Mouse (Mus musculus): ENCODE measurements around the gene Spata21.

Gene Spata21

DNA sequence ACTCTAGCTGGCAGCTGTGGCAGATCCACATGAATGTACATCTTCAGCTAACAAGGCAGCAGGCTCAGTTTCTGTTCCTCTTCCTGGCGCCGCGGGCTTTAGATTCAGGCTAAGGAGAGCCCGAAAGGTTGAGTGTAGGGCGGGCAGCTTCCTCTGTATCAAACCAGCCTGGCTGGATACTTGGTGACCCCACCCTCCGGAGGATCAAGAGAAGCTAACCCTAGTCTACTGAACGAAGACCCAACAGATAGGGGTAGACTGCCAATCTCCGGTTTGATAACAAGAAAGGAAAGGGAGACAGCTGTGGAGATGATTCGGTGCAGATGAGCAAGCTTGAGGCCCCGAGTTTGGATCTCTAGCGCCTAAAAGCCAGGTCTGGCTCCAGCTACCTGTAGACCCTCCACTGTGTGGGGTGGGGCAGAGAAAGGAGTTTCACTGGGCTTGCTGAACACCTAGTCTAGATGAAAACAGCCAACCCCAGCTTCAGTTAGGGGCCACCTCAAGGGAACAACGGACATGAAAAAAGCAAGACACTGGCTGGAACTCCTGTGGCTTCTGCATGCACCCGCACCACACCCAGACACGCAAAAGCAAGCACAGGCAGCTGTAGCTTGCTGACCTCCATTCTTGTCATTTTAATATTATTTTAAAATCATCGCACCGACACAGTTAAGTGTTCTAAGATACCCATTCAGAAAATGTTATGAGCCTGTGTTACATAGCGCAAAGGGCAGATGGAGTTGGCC is 11.2 kb upstream of the Spata21 start:
- no peak for DNase-seq (ENCODE audit: low spot score)

DNA sequence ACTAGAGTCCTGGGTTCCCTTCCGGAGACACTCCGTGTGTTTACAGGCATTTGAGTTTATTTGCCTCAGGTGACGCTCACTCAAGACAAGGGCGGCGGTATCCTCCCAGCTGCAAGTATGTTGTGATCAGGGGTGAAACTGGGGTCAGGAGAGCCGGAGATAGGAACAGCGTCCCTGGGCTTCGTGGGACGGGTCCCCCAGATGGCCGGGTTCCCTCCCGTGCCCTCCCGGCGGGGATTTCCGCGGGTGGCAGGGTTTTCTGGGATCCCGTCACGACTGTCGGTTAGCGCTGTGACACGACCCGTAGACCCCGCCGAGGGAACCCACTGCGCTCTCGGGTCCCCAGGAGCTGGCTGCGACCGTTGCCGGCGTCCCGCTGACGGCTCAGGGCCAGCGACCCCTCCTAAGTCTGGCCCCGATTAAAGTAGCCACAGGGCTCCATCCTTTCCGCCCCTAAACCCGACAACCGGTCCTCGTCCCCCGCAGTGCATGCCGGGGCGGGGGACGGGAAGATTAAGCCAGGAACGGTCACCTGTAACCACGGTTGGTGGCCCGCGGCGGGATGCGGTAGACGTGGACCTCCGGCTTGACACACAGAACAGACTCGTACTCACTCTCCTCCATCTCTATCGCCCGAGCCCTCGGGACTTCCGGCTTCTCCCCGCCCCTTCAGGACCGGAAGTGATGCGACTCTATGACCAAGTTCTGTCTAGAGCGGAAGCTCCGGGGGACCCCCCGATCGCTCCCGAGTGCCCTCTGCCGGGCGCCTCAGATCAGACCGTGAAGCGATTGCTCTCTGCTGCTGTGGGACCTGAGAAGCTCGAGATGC is 10.2 kb upstream of the Spata21 start, which contains the start of gene Necap2:
Gene Necap2, minus strand, starts transcription at position 677 of the 829 bp plus-strand sequence.
- DNase-seq (ENCODE audit: low spot score), result peak; percentile 92

DNA sequence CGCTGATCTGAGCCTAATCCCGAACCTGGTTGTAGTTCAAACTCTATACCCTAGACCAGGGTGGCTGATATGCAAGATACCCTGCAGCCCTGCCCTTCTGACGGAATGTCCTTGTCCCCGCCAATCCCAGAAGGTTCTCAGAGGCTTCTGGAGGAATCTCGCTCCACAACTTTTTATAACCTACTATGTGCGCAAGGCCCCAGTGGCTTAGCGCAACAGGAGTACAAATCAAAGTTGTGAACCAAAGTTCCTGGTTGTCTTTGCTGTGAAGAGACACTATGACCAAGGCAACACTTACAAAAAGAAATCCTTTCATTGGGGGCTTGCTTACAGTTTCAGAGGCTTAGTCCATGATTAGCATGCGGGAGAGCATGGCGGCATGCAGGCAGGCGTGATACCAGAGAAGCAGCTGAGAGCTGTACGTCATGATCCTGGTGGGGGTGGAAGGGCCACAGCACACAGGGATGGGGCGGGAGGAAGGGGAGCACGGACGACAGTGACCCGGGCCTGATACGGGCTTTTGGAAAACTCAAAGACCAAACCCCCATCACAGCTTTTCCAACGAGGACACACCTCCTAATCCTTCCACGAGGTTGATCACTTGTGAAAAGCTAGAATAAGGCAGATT is 9.5 kb upstream of the Spata21 start:
- no peak for DNase-seq (ENCODE audit: low spot score)

DNA sequence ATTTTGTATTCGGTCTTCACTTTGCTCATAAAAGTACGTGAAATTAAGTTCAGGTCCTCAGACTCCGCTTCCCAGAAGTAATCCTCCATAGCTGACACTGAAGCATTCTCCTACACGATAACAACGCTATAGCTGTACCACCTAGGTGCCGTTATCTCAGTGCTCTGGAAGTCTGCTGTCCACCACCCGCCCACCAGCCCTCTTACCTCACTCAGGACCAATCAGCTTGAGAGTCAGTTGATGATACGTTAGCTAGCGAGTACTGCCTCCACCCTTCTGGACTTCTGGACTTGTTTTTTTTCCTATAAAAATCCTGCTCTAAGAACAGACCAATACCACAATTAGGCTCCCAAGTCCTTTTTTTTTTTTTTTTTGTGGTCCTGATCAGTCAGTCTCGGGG is 1.3 kb upstream of the Spata21 start:
- DNase-seq (ENCODE audit: low spot score), result no peak

DNA sequence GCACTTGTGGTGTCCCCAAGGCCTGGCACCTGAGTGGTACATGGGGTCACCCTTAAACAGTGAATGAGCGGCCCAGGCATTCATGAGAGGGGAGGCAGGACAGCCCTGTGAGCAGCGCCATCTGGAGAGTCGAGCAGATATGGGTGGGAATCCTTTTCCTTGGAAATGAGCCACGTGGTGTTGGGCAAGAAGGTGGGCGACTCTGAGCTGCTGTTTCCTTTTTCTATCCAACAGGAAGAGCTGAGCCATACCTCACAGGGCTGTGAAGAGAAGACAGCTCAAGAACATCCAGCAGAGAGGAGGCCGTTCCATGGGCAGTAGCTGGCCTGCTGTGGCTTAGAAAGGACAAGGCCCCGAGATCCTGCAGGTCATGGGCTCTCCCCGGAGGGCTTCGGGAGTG is 581 bp downstream of the Spata21 start:
- DNase-seq (ENCODE audit: low spot score), result no peak

DNA sequence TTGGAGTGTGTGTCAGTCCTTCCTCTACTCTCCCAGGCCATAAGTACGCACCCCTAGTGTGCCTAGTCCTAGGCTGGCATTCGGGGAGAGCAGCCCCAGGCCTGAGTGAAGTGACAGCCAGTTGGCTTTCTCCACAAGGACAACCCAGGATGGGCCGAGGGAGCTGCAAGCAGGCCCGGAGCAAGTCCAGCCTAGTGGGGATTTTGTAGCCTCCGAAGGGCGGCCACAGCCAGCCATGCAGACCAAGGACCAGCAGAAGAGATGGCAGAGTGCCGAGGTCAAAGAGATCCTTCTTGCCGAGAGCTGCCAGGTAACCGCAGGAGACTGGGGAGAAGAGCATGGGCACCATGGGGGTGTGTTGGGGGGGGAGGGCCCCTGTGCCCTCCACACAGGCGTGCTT is 6.9 kb downstream of the Spata21 start:
- no peak for DNase-seq (ENCODE audit: low spot score)

DNA sequence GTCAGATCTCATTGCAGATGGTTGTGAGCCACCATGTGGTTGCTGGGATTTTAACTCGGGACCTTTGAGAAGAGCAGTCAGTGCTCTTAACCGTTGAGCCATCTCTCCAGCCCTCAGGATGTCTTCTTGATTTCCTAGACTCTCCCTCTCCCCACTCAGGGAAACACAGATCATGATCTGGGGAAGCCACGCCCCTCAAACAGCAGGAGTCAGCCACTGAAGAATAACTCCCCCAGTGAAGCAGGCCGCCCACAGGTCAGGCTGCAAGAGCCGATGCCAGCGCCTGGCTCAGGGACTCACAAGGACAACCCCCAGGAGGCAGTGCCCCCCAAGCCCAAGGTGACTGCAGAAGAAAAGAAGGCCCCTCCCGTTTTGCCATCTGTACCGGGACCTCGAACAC is 8.6 kb downstream of the Spata21 start:
- peak; percentile 29 for DNase-seq (ENCODE audit: low spot score)

DNA sequence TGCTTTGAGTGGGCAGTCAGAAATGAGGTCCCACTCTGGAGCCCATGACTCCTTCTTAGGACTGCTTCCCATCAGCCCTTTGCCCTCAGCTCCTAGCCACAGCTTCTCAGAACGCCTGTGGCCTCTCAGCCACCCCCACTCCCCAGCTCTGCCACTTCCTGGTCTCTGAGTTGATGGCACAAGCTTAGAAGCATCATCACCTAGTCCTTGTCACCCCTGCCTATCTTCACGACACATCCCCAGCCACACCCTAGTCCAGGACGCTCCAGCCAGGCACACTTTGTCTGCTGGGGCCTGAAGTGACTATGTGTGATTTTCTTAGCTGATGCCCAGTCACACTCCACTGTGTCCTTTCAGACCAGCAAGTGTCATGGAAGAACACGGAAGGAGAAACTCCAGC is 10.8 kb downstream of the Spata21 start:
- no peak for DNase-seq (ENCODE audit: low spot score)

DNA sequence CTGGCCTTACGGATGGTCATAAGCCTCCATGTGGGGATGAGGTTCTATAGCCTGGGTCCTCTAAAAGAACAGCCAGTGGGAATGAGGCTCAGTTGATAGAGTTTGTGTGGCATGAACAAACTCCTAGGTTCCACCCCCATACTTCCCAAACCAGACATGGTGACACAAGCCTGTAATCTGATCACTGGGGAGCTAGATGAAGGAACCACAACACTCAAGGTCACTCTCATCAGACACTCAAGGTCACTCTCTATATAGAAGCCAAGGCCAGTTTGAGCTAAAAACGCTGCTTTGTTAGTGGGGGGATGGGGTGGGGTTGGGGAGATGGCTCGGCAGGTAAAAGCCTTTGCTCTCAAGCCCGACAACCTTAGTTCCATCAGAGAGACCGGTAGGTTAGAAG is 11.8 kb downstream of the Spata21 start:
- DNase-seq (ENCODE audit: low spot score), result no peak

DNA sequence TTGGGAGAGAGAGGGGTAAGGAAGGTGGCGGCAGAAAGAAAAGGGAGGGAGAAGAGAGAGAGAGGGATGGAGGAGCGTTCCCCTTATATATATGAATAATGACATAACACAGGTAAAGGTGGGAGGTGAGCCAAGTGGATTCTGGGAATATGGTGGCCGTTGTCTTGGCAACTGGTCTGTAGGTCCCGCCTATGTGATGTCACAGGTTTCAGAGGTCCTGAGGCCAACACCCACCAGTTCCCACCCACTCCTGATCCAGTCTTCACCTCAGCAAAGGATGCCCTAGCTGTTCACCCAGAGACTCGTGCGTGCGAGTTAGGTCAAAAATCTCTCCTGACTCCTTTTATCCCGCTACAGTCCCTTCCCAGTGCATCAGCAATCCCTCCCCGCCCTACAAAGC is 13.2 kb downstream of the Spata21 start:
- DNase-seq (ENCODE audit: low spot score), result no peak

DNA sequence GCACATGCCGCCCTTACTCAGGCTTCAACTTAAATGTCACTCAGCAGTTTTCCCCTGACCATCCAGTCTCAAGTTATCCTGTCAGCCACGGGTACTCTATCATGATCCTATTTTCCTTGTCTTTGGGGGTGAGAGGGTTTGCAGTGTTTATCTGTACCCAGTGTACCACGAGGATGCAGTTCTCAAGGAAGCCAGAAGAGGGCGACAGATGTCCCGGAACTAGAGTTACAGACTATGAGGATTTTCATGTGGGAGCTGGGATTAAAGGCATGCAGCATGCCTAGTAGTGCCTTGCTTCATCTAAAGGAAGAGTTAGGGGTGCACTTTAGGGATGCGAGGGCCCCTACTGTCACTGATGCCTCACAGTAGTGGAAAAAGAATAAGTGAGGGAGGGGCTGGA is 13.7 kb downstream of the Spata21 start:
- DNase-seq (ENCODE audit: low spot score), result no peak

DNA sequence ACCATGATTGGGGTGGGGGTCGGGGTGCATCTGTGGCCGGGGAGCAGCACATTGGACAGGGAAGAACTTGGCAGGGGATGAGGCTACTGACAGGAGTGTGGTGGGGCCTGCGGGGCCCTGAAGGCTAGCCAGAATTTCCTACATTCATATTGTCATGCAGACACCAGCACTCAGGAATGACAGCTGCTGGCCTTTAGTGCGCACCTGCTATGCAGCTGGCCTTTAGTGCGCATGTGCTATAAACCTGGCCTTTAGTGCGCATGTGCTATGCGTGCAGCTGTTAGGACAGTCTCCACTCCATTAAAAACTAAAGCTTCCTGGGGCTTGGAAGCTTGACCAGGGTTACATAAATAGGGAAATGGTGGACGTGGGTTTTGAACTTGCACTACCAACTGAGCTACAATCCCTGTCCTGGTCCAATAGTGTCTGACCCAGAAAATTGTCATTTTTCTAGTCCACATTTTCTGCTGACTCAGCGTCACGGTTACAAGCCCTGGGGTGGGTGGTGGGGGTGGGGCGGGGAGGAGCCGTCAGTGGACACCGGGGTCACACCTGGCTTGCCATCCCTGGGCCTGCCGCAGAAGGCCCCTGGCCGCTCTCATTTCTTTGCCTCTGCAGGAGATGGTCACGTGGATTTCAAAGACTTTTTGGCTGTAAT is 18.5 kb downstream of the Spata21 start:
- DNase-seq (ENCODE audit: low spot score), result no peak

DNA sequence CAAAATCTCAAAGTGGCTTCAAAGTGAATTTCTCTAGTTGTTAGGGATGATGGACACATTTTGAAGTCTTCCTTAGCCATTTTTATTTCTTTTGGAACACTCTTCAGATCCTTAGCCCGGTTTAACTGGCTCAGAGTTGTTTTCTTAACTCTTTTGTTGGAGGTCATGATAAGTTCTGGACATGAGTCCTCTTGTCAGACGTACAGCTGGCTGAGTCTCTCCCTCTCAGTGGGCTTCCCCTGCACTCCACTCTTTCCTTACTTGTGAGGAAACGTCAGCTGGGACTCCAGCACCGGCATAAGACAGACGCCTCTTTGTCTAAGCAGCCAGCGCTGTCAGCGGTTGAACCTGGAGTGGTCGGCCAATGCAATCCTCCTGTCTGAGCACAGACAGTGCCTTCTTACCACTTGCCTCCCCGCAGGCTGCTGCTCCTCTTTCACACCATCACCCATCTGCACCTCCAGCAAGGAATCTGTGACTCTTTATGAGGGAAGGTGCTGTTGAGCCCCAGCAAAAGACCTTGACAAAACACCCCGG is 20.1 kb downstream of the Spata21 start:
- no peak for DNase-seq (ENCODE audit: low spot score)

DNA sequence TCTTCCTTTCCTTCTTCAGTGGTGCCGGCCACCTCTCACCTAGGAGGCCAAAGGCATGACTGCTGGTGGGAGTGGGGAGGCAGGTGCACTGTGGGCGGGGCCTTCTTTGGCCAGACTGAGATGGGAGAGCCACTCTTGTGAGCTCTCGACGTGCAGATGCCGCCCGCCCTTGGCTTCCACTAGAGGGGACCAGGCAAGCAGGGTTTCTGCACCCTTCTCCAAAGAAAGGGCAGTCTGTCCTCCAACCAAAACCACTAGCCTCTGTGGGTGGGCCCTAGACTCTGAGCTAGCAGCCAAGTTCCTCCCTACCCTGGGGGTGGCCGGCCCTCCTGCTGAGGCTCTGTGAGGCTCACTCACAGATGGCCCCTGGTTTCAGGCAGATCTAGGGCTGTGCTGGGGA is 25.7 kb downstream of the Spata21 start:
- DNase-seq (ENCODE audit: low spot score), result peak; percentile 28

DNA sequence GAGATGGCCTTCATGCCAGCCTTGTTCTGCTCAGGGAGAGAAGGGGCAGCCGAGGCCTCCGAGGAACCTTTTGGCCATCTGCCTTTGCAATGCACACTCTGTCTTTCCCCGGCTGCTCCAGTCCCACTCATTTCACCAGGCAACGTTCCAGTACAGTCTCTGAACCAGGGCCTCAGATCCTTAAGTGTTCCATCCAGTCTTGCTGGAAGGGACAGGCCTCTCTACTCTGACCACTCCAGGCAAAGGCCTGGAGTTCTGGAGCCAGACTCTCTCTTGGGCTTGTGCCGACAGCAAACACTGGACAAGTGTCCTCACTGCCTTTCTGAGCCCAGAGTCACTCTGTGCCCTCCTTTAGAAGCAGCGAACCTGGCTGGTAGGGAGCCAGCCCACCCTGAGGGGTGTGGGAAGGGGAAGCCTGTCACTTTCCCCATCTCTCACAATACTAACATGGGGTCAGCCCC is 26.4 kb downstream of the Spata21 start:
- DNase-seq (ENCODE audit: low spot score), result peak; percentile 38

DNA sequence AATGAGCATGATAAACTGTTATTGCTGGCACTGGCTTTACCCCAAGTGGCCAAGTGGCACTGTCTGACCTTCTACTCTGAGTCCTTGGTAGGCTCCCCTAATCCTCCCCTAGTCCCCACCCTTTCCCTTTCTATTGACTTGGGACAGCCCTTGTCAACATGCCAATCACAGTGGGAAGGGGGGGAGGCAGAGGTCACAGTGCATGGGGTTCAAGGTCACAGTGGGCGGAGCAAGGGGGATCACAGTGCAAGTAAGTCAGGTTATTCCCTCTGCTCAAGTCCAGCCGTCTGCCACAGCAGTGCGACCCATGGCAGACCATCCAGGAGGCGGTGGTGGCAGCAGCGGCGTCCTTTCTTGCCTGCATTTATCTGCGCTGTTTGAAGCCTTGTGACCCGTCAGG is 27.3 kb downstream of the Spata21 start:
- no peak for DNase-seq (ENCODE audit: low spot score)

DNA sequence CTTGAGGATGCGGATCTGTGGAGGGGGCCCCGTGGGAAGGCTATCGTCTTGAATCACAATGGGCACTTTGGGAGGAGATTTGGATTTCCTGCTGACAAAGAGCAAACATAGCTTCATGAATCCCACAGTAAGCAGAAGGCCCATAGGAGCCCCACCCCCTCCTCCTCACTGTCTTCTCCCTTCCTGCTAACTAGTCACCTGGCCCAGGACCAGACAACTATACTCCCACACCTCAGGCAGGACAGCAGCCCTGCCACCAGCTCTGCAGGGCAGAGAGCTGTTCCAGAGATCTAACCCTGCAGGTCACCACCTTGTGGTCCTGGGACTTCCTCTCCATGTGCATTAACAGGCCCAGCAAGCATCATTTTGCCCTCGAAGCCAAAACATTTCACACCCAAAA is 30.6 kb downstream of the Spata21 start:
- DNase-seq (ENCODE audit: low spot score), result no peak

DNA sequence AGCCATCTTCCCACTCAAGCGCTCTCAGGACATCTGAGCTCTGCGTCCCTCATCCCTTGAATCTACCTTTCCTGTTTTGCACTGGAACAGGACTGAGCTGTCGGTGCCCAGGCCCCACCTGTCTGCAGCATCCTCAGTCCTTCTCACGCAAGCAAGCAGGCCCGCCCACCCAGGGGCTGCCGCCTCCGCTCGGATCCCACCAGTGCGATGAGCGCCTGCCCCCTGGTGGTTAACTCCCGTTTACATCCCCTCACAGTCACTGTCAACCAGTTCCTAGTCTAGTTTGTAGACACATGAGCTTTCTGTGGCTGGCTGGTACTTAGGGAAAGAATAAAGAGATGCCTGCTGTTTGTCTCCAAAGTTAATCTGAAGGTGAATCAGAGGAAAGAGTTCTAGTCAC is 32.6 kb downstream of the Spata21 start:
- DNase-seq (ENCODE audit: low spot score), result peak; percentile 59

DNA sequence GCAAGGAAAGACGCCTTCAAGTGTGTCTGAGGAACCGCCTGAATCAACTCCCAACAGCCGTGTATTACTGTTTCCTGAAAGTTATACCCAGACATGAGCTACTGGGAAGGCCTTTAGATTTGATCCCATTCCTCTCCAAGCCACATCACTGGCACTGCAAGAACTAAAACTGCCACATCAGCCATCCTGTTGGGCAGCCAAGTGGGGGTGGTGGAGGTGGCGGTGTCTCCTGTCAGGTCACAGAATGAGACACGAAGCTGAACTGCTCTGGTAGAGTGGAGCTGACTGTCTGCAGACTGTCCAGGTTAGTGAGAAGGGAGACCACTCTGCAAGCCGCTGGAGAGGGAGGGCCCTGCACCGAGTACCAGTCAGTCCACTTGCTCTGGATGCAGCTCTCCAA is 34.5 kb downstream of the Spata21 start:
- DNase-seq (ENCODE audit: low spot score), result no peak

DNA sequence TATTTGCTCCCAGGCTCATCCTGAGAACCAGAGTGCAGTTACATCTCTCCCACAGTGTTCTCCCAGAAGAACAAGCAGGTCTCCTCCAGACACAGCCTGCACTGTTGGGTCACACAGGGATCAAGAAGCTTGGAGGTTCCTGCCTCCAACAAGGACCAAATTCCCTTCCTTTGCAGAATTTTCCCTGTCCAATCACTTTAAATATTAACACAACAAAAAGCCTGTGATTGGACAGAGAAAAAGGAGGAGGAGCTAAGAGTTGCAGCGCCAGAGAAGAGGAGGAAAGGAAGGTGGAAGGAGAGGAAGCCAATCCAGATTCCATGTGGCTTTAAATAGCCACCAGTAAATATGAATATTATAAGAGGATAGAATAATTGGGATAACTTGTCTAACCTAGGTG is 34.9 kb downstream of the Spata21 start:
- no peak for DNase-seq (ENCODE audit: low spot score)

DNA sequence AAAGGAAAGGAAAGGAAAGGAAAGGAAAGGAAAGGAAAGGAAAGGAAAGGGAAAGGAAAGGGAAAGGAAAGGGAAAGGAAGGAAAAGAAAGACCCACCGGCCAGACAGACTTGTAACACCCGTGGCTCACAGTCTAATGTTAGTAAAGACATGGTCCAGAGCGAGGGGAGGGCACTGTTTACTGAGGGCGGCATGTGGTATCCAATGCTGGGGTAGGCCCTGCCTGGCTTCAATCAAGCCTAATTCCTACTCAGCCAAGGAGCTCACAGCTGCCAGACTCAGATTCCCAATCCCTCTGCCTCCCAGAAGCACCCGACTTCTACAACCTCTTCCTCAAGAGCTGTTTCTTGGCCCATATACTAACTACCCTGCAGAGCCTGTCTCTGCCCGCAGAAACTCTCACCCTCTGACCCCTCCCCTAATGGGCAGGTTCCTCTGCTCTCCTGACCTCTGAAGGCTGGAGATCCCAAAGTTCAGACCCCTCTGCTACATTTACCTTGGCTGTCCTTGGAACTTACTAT is 41.1 kb downstream of the Spata21 start:
- DNase-seq (ENCODE audit: low spot score), result no peak

Measured in ovary, postnatal 36 days (tissue).